Mouse (Mus musculus) kidney, adult 2 months (tissue): ENCODE measurements around the gene Gm5114.
"Not testable (repeated sequence)": the region's sequence is repeated elsewhere in the genome, so short reads cannot be mapped to it uniquely, and the experiment has no call there.

Experiments used
- CTCF ChIP-seq: fragments of 200-500 bp; conservative IDR thresholded peaks from 2 replicates; pipeline ENCODE4 v1.5.1; 2011; ENCODE audit warnings: low read depth, mild to moderate bottlenecking, control low read depth, low read length, moderate library complexity, mixed read lengths; ENCODE audit not compliant: insufficient read depth, insufficient read length
- POLR2A ChIP-seq: fragments of 200-500 bp; IDR thresholded peaks from one replicate; pipeline ENCODE4 v1.6.1; 2011; ENCODE audit warnings: low read depth, low read length, control low read depth

DNA sequence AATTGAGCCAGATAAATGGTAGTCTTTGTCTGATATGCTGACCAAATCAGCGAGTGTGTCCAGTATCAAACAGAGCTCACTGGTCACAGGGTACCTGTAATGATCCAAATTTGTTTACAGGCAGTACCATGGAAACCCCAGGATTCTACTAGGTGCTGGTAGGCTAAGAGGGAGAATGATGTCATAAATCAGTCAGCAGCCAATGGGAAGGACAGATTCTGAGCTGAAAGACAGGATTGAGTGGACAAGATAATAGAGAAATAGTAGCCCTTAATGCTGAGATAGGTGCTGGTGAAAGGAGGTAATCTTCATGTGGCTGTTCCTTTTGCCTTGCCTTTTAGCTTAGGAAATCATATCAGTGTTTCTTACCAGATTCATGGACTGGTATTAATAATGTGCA is at the start of gene Gm5114:
- TF ChIP-seq CTCF, POLR2A: not testable (repeated sequence)
